Mouse (Mus musculus) liver, embryonic 11.5 days (tissue): ENCODE results near the gene Stambp. TPM values are rescaled to one million over a fixed set of nuclear protein-coding genes. Genes with fewer than 3 reads are reported as not detected.
A peak's percentile ranks its signal among the peaks of the same experiment; 100 is the strongest.

Experiments
- ATAC-seq: fragments of 200-750 bp; cut with Nextera tagmentation; replicated peaks from 2 replicates; pipeline ENCODE4 v1.8.0; 2017; ENCODE audit warnings: moderate number of reproducible peaks, mild to moderate bottlenecking, moderate TSS enrichment, moderate library complexity; ENCODE audit not compliant: low FRiP score
- DNase-seq: peaks from one replicate; pipeline ENCODE4 v3.0.0-alpha.2; 2017; ENCODE audit warnings: low spot score
- H3K27ac ChIP-seq: fragments of 300-500 bp; sonication (generic); 2 replicates; pipeline ENCODE4 v1.5.1; 2014; ENCODE audit warnings: mild to moderate bottlenecking, low read depth, low read length, control low read depth
- H3K27me3 ChIP-seq: fragments of 300-500 bp; sonication (generic); replicated peaks from 2 replicates; pipeline ENCODE4 v1.6.1; 2014; ENCODE audit warnings: low read length, mixed read lengths; ENCODE audit not compliant: control insufficient read depth, insufficient read depth
- H3K36me3 ChIP-seq: fragments of 300-500 bp; sonication (generic); 2 replicates; pipeline ENCODE4 v1.6.1; 2014; ENCODE audit warnings: mild to moderate bottlenecking, low read length, moderate library complexity, mixed read lengths; ENCODE audit not compliant: control insufficient read depth, insufficient read depth
- H3K4me1 ChIP-seq: fragments of 300-500 bp; sonication (generic); replicated peaks from 2 replicates; pipeline ENCODE4 v1.6.1; 2014; ENCODE audit warnings: low read length, mixed read lengths; ENCODE audit not compliant: control insufficient read depth, insufficient read depth
- H3K4me2 ChIP-seq: fragments of 300-500 bp; sonication (generic); 2 replicates; pipeline ENCODE4 v1.6.1; 2014; ENCODE audit warnings: mild to moderate bottlenecking, control low read depth, moderate library complexity
- H3K4me3 ChIP-seq: fragments of 300-500 bp; sonication (generic); 2 replicates; pipeline ENCODE4 v1.5.1; 2014; ENCODE audit warnings: low read depth, low read length, control low read depth
- H3K9ac ChIP-seq: fragments of 300-500 bp; sonication (generic); 2 replicates; pipeline ENCODE4 v1.6.1; 2014; ENCODE audit warnings: low read depth, low read length, control low read depth
- H3K9me3 ChIP-seq: fragments of 300-500 bp; sonication (generic); 2 replicates; pipeline ENCODE4 v1.6.1; 2016; ENCODE audit warnings: low read length, inconsistent platforms, mixed read lengths; ENCODE audit not compliant: control insufficient read depth
- WGBS: fragments of 180-500 bp; shearing (Covaris S2); extraction: QIAGEN DNeasy Blood & Tissue Kit; methylation state at CpG from one replicate; pipeline ENCODE4 v1.1.7; 2014; 5-methylcytosine and 5-hydroxymethylcytosine counted together
- polyA plus RNA-seq: library from polyadenylated mRNA; unstranded; fragments of >200 nt; fragmentation: Nextera tagmentation; extraction: Ambion mirVana; gene quantifications from 2 replicates; pipeline ENCODE4 v1.2.1, GENCODE M21; 2014

Stambp gene
- polyA plus RNA-seq, 1 experiment from 2014 or later: 21.2 TPM

DNA sequence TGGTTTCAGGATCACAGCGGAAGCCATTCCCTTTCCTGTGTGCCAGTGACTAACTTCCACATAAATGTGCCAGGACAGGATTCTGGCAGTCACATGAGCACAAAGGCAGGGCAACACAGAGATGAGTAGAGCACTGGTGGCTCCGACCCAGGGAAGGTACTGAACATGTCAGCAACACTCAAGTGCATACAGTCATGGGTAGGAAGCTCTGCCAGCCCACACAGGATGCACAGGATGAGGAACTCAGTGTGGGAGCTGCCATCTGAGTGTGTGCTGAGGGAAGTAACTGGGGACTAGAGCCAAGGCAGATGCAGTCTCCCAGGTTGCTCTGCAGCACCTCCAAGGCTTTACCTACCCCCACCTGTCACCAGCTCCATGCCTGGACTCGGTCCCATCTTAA lies 69.9 kb downstream of the Stambp start:
- Histone ChIP-seq H3K4me3 (no peak overlapping the region), H3K27ac (no peak overlapping the region), H3K9me3 (no peaks in the 10 kb centered on the region), H3K4me1 (0 out of 2 replicates have a peak, but pooled peaks cover 7% of the 10 kb centered on the region), H3K4me2 (no peak overlapping the region), H3K9ac (no peak overlapping the region), H3K36me3 (no peaks in the 10 kb centered on the region), H3K27me3 (no peaks in the 10 kb centered on the region)
- no peak for DNase-seq
- no peak for ATAC-seq
- 79% methylated on average over 3 of the region's 3 CpGs for WGBS

DNA sequence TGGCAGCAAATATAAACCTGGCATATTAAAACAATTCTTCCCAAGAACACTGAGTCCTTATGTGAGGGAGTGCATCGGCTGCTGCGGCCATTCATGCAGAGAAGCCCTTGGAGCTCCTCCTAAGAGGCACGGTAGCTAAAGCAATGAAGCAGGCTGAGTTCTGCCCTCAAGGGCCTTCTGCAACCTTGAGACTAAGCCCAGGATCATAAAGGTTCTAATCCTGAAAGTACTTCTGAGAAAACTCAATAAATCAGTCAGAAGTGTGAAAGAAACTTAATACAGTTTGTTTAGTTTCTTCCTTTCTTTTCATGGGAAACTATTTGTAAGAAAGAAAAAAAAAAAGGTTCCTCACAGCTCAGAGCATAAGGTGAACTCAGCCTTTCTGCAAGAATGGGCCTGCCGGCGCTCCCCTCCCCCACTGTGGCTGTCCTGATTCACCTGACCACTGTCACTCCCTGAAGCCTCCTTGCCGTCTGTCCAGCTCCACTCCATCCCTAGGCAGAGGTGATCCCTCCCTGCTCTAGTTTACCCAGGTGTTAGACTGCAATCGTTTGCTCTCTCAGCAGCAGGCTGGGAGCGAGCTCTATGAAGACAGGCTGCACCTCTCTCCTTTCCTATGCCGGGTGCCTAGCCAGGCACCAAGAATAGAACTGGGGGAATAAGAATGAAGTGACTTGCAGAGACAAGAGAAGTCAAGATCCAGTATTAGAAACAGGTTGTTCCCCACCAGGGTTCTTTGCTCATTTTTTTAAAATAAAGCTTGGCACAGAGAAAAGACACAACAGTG lies 70.8 kb downstream of the Stambp start:
- no peak overlapping the region for H3K9ac ChIP-seq
- H3K4me2 ChIP-seq: no peak overlapping the region
- H3K27me3 ChIP-seq: no peaks in the 10 kb centered on the region
- 0 out of 2 replicates have a peak, but pooled peaks cover 3% of the 10 kb centered on the region for H3K4me1 ChIP-seq
- no peak overlapping the region for H3K27ac ChIP-seq
- no peaks in the 10 kb centered on the region for H3K36me3 ChIP-seq
- DNase-seq: no peak
- WGBS: 70% methylated on average over 9 of the region's 9 CpGs
- no peak overlapping the region for H3K4me3 ChIP-seq
- no peak for ATAC-seq
- H3K9me3 ChIP-seq: no peaks in the 10 kb centered on the region

DNA sequence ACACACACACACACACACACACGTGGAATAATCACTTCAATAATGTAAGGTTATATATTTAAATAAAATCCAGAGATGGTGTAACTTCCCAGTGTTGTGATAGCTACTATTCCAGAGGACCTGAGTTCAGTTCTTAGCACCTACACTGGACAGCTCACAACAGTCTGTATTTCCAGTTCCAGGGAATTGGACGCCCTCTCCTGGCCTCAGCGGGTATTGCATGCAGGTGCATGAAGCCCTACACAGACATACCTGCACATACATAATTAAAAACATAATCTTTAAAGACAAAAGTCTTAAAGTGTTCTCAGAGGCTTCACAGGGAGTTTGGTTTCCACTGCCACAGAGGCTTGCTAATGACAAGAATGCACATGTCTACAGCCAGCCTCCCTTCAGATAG lies 72.1 kb downstream of the Stambp start:
- Histone ChIP-seq H3K9me3 (no peaks in the 10 kb centered on the region), H3K9ac (no peak overlapping the region), H3K36me3 (no peaks in the 10 kb centered on the region), H3K27ac (no peak overlapping the region), H3K27me3 (no peaks in the 10 kb centered on the region), H3K4me3 (no peak overlapping the region), H3K4me2 (no peak overlapping the region), H3K4me1 (no peaks in the 10 kb centered on the region)
- 50% methylated on average over 3 of the region's 3 CpGs for WGBS
- DNase-seq (no peak), ATAC-seq (no peak)

DNA sequence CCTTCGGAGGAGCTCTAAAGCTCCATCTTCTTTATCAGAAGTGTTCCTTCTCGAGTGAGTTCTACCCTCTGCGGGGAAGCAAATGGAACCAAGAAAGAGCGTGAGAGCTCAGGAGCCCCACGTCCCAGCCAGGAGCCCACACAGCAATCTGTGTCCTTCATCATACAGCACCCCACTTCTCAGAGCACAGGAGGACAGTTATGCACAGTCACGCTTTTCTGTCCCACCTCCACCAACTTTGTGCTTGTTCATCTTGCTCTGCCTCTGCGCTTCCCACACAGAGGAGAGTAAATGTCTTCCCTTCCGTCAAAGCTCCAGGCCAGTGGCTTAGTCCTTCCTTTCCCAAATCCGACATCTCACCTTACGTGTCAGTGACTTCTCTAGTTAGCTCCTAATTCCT lies 73.5 kb downstream of the Stambp start:
- Histone ChIP-seq H3K4me1 (no peaks in the 10 kb centered on the region), H3K4me2 (no peak overlapping the region), H3K4me3 (no peak overlapping the region), H3K27me3 (no peaks in the 10 kb centered on the region), H3K27ac (no peak overlapping the region), H3K9me3 (no peaks in the 10 kb centered on the region), H3K36me3 (no peaks in the 10 kb centered on the region), H3K9ac (no peak overlapping the region)
- ATAC-seq: no peak
- no peak for DNase-seq
- WGBS: 92% methylated on average over 10 of the region's 10 CpGs

DNA sequence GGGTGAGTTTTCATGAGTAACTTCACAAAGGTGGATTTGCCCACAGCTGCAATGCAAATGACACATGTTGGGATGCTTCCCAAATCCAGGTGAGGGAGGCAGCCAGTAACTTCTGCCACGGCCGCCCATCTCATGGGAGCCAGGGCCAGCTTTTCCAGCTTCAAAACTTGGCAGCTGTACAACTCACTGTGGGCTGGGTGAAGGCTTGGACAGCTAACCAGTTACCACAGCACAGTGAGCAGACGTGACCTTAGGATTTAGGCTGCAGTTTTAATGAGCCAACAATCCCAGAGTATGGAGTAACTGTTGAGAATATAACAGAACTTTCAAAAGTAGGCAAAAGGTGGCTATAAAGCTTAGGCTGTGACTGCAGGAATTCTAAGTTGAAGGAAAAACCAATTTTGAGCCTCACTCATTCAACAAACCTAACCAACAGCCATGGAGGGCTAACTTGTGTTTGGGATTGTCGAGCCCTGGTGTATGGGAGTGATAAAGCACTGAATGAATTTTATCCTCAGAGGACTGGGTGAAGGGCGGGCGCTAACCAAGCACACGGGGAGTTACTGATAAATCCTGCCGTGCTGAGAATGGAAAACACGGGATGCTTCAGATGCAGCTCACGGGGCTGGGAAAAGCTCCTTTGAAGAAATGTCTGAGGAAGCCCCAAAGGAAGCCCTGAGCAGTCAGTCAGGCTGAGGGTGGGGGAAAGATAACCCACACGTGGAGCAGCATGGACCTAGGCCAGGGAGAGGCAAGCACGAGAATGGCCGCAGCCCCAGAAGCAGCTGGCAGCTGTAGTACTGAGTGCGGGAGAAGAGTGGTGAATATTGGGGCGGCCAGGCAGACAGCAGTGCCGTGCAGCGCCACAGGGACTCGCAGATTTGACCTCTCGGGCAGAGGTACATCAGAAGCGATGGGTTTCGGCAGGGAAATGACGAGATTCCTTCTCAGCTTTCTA lies 75.5 kb downstream of the Stambp start:
- no peak for DNase-seq
- Histone ChIP-seq H3K36me3 (no peaks in the 10 kb centered on the region), H3K27me3 (no peaks in the 10 kb centered on the region), H3K27ac (no peak overlapping the region), H3K9ac (no peak overlapping the region), H3K4me1 (no peaks in the 10 kb centered on the region), H3K9me3 (no peaks in the 10 kb centered on the region), H3K4me2 (no peak overlapping the region), H3K4me3 (no peak overlapping the region)
- peak; percentile 41; the same call in 1 of the 2 replicates for ATAC-seq
- 78% methylated on average over 22 of the region's 22 CpGs for WGBS

DNA sequence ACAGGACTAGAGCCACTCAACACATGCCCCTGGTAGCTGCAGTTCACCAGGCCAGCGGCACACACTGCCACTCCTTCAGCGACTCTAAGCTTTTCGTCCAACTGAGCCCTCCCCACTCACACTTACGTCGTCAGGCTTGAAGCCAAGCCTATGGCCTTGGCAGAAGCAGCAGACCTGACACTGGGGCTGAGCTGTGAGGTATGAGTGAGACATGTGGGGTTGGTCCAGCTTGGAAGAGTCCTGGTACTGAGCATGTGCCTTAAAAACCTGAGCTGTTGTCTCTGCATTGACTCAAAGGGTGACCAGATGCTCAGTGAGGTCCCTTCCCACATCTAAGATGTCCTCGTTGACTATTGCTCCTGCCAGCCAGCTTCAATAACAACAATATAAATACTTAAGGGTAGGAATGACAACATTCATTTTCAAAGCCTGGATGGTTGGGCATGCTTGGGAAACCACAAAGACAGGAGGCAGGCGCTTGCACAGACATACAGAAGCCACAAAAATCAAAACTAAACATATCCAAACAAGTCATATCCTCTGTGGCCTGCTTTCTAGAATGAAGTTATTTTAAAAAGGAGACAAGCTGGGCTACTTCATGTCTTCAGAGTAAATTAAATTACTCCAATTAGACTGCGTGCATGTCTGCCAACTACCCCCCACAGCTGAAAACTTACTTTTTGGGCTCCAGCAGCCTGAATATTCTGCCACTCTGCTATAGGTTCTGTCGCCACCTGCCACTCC lies 76.3 kb downstream of the Stambp start:
- no peaks in the 10 kb centered on the region for H3K27me3 ChIP-seq
- 93% methylated on average over 9 of the region's 9 CpGs for WGBS
- H3K36me3 ChIP-seq: no peaks in the 10 kb centered on the region
- H3K9ac ChIP-seq: no peak overlapping the region
- DNase-seq: no peak
- no peak overlapping the region for H3K27ac ChIP-seq
- H3K4me1 ChIP-seq: no peaks in the 10 kb centered on the region
- no peak for ATAC-seq
- H3K4me3 ChIP-seq: no peak overlapping the region
- H3K9me3 ChIP-seq: no peaks in the 10 kb centered on the region
- no peak overlapping the region for H3K4me2 ChIP-seq

Other genes starting within 250 kb of the Stambp start
- gene Mthfd2, start 246.8 kb downstream of the Stambp start, polyA plus RNA-seq: 119 and 120 TPM in 2 replicates
- gene Mob1a, start 246.7 kb downstream of the Stambp start, polyA plus RNA-seq: 78.5 and 84.8 TPM in 2 replicates
- 307 and 333 TPM in 2 replicates for gene Bola3, start 223.6 kb downstream of the Stambp start, polyA plus RNA-seq
- 22.0 and 22.8 TPM in 2 replicates for gene Tet3, start 113.6 kb downstream of the Stambp start, polyA plus RNA-seq
- 43.4 and 44.7 TPM in 2 replicates for gene Dguok, start 65.8 kb downstream of the Stambp start, polyA plus RNA-seq
- gene Actg2, start 36.5 kb downstream of the Stambp start, polyA plus RNA-seq: 7.6 and 9.1 TPM in 2 replicates
- 1.0 and 1.3 TPM in 2 replicates for gene Clec4f, start 83.5 kb upstream of the Stambp start, polyA plus RNA-seq
- not detected in 2 replicates for gene Cd207, start 105.1 kb upstream of the Stambp start, polyA plus RNA-seq
- not detected in 2 replicates for gene Vax2, start 138.5 kb upstream of the Stambp start, polyA plus RNA-seq
- not detected in 2 replicates for gene Atp6v1b1, start 170.3 kb upstream of the Stambp start, polyA plus RNA-seq
- gene Ankrd53, start 189.9 kb upstream of the Stambp start, polyA plus RNA-seq: 0.18 TPM in 1 of 2 replicates, not detected in the other
- gene Tex261, start 203.1 kb upstream of the Stambp start, polyA plus RNA-seq: 69.8 and 77.3 TPM in 2 replicates
- 19.9 and 25.0 TPM in 2 replicates for gene Nagk, start 222.3 kb upstream of the Stambp start, polyA plus RNA-seq